Mouse (Mus musculus): ENCODE results near the gene Ppp5c. TPM values are rescaled to one million over a fixed set of nuclear protein-coding genes. Genes with fewer than 3 reads are reported as not detected.

Ppp5c gene
- total and polyA plus RNA-seq, 3 experiments = 125 to 223 (median 128) TPM

DNA sequence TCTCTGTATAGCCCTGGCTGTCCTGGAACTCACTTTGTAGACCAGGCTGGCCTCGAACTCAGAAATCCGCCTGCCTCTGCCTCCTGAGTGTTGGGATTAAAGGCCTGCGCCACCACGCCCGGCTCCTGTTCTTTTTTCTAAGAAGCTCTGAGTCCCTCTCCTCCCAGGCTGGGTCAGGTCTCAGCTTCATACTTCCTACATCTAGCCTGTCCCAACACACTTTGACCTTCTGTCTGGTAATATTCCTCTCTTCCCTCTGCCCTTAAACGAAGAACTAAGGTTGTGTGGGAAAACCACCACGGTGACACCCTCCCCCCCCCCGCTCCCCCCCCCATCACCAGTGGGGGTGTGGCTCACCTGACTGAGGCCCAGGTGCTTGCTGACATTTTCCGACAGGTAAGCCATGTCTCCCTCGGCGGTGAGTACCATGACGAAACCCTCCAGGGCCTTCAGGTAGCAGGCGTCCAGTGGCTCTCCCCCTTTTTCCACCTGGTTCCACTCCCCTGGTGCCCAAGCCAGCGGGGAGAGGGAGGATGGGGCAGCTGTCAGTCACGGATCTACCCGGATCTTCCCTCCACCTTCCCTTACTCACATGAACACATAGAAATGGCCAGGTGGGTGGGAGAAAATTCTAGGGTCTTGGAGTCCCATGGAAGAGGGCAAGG lies 26.7 kb upstream of the Ppp5c start:
- Histone ChIP-seq H3K4me3 (replicated peaks in 1 of 3; ENCODE audit: low read depth in 2 of 3, low read length in 2 of 3, poor library complexity in 1 of 3) (no peak overlapping the region), H3K79me2 (replicated peaks; ENCODE audit: control insufficient read depth, extremely low read depth, insufficient read depth, poor library complexity, severe bottlenecking) (no peaks in the 10 kb centered on the region), H3K9me3 (replicated peaks; ENCODE audit: low read length) (peaks cover 9% of the 10 kb centered on the region), H3K27ac (ENCODE audit: insufficient read depth, low read depth) (no peak overlapping the region), H3K4me2 (ENCODE audit: insufficient read depth, low read depth, poor library complexity, severe bottlenecking) (no peak overlapping the region), H3K4me1 (ENCODE audit: control insufficient read depth in 1 of 2, insufficient read depth in 2 of 2) (peaks cover 6 to 35% of the 10 kb centered on the region in 2 experiments), H3K9ac (ENCODE audit: insufficient read depth, low read depth) (no peak overlapping the region), H3K27me3 (replicated peaks) (no peaks in the 10 kb centered on the region), H3K36me3 (replicated peaks in 1 of 2; ENCODE audit: control insufficient read depth in 1 of 2, insufficient read depth in 1 of 2, low read length in 1 of 2) (no peaks in the 10 kb centered on the region)
- TF ChIP-seq MAX (IDR thresholded peaks at IDR 0.05; ENCODE audit: low read length) (no peak), NRF1 (IDR thresholded peaks at IDR 0.05; ENCODE audit: low read depth, low read length) (no peak), ZKSCAN1 (IDR thresholded peaks at IDR 0.05; ENCODE audit: borderline replicate concordance, low read depth, low read length) (no peak), POLR2A (IDR thresholded peaks at IDR 0.05; ENCODE audit: low read depth, low read length) (no peak), CHD1 (IDR thresholded peaks at IDR 0.05; ENCODE audit: low read depth, low read length) (no peak), PAX5 (IDR thresholded peaks at IDR 0.05; ENCODE audit: low read length) (no peak), ZC3H11A (IDR thresholded peaks at IDR 0.05; ENCODE audit: low read depth, low read length) (no peak), JUND (conservative IDR thresholded peaks at IDR 0.05; ENCODE audit: low read depth, low read length) (no peak), CHD2 (IDR thresholded peaks at IDR 0.05; ENCODE audit: low read length) (no peak), USF1 (IDR thresholded peaks at IDR 0.05; ENCODE audit: low read depth, low read length) (no peak), UBTF (IDR thresholded peaks at IDR 0.05; ENCODE audit: low read depth, low read length) (no peak), IRF4 (IDR thresholded peaks at IDR 0.05; ENCODE audit: low read depth, low read length) (no peak), MAZ (IDR thresholded peaks at IDR 0.05; ENCODE audit: low read depth, low read length) (no peak), JUN (IDR thresholded peaks at IDR 0.05; ENCODE audit: insufficient read depth, low read depth, low read length) (no peak), POLR2AphosphoS2 (IDR thresholded peaks at IDR 0.05; ENCODE audit: low read depth, low read length) (no peak), RAD21 (IDR thresholded peaks at IDR 0.05; ENCODE audit: low read depth, low read length) (no peak), GABPA (IDR thresholded peaks at IDR 0.05; ENCODE audit: insufficient replicate concordance, low read depth, low read length) (no peak), SIN3A (IDR thresholded peaks at IDR 0.05; ENCODE audit: low read length) (no peak), SMC3 (IDR thresholded peaks at IDR 0.05; ENCODE audit: low read depth, low read length) (no peak)
- in situ Hi-C loops (cut with MboI; ENCODE audit: low pct_ligation_motif_present, low pct_unique_long_range_greater_than_20kb, low sequenced_read_pairs) = no loop called here
- dilution Hi-C loops (cut with MboI; ENCODE audit: extremely low pct_ligation_motif_present, extremely low pct_unique_long_range_greater_than_20kb, low sequenced_read_pairs) = no loop called here
- no peak for DNase-seq (ENCODE audit: extremely low read depth)

DNA sequence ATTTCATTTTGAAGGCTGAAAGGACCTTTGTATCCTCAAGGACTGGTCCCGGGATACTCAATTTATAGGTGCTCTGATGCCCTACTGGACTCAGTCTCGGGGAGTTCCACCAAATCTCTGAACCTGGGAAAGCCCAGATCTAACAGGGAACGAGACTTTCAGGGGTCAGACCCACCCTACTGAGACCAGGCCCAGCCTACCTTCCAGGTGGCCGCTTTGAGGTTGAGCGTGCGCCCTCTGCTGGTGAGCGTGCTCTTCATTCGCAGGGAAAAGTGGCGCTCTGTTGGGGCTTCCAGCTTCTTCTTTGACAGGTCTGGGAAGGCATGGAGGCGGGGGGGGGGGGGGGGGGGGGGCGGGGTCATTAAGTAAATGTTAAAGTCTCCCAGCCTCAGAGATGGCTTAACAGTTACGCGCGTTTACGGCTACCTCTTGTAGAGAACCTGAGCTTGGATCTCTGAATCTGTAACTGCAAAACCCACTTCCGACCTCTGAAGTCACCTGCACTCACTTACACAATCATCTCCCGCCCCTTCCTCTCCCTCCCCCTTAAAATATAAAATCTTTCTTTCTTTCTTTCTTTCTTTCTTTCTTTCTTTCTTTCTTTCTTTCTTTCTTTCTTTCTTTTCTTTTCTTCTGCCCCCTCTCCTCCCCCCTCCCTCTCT lies 23.3 kb upstream of the Ppp5c start:
- Histone ChIP-seq H3K27ac (ENCODE audit: insufficient read depth, low read depth) (no peak overlapping the region), H3K4me3 (replicated peaks in 1 of 3; ENCODE audit: low read depth in 2 of 3, low read length in 2 of 3, poor library complexity in 1 of 3) (no peak overlapping the region), H3K79me2 (replicated peaks; ENCODE audit: control insufficient read depth, extremely low read depth, insufficient read depth, poor library complexity, severe bottlenecking) (no peaks in the 10 kb centered on the region), H3K36me3 (replicated peaks in 1 of 2; ENCODE audit: control insufficient read depth in 1 of 2, insufficient read depth in 1 of 2, low read length in 1 of 2) (no peaks in the 10 kb centered on the region), H3K4me2 (ENCODE audit: insufficient read depth, low read depth, poor library complexity, severe bottlenecking) (peak overlapping the region; percentile 64), H3K4me1 (ENCODE audit: control insufficient read depth in 1 of 2, insufficient read depth in 2 of 2) (peaks cover 3 to 16% of the 10 kb centered on the region in 2 experiments; a peak in 3 of 4 replicates), H3K9ac (ENCODE audit: insufficient read depth, low read depth) (no peak overlapping the region; the same call in 1 of the 2 replicates), H3K9me3 (replicated peaks; ENCODE audit: low read length) (peaks cover 7% of the 10 kb centered on the region), H3K27me3 (replicated peaks) (no peaks in the 10 kb centered on the region)
- peak; percentile 54 for DNase-seq (ENCODE audit: extremely low read depth)
- dilution Hi-C loops (cut with MboI; ENCODE audit: extremely low pct_ligation_motif_present, extremely low pct_unique_long_range_greater_than_20kb, low sequenced_read_pairs) (no loop called here), in situ Hi-C loops (cut with MboI; ENCODE audit: low pct_ligation_motif_present, low pct_unique_long_range_greater_than_20kb, low sequenced_read_pairs) (no loop called here)
- TF ChIP-seq TCF12 (IDR thresholded peaks at IDR 0.05; ENCODE audit: low read depth, low read length) (peak; percentile 40; the same call in 1 of the 2 replicates), MAZ (IDR thresholded peaks at IDR 0.05; ENCODE audit: low read depth, low read length) (0 out of 2 replicates have a peak, but pooled peaks have one; percentile 25), ZMIZ1 (IDR thresholded peaks at IDR 0.05; ENCODE audit: low read depth, low read length) (no peak), IRF4 (IDR thresholded peaks at IDR 0.05; ENCODE audit: low read depth, low read length) (peak; percentile 43; the same call in 1 of the 2 replicates), SMC3 (IDR thresholded peaks at IDR 0.05; ENCODE audit: low read depth, low read length) (peak; percentile 56), RCOR1 (conservative IDR thresholded peaks at IDR 0.05; ENCODE audit: low read depth, low read length) (no peak), CHD2 (IDR thresholded peaks at IDR 0.05; ENCODE audit: low read length) (no peak), RAD21 (IDR thresholded peaks at IDR 0.05; ENCODE audit: low read depth, low read length) (peak; percentile 32), CTCF (conservative IDR thresholded peaks at IDR 0.05 in 1 of 2, IDR thresholded peaks at IDR 0.05 in 1 of 2; ENCODE audit: low read depth in 2 of 2, low read length in 2 of 2) (peak; percentile 45 to 80)
